Mouse (Mus musculus) intestine, embryonic 14.5 days (tissue): Measurements from ENCODE around the gene Stx12. TPM values are rescaled to one million over a fixed set of nuclear protein-coding genes. Genes with fewer than 3 reads are reported as not detected.
"Not testable (repeated sequence)": the region's sequence is repeated elsewhere in the genome, so short reads cannot be mapped to it uniquely, and the experiment has no call there.

Source experiments
- ATAC-seq: fragments of 200-750 bp; cut with Nextera tagmentation; replicated peaks from 2 replicates; pipeline ENCODE4 v1.8.0; 2017; ENCODE audit warnings: low read depth, moderate number of reproducible peaks, moderate TSS enrichment, moderate library complexity; ENCODE audit not compliant: low FRiP score, low TSS enrichment
- DNase-seq: peaks from one replicate; pipeline ENCODE4 v3.0.0-alpha.2; 2018; ENCODE audit warnings: low spot score
- H3K27ac ChIP-seq: fragments of 300-500 bp; sonication (generic); 2 replicates; pipeline ENCODE4 v1.5.1; 2014; ENCODE audit warnings: low read depth, mild to moderate bottlenecking, control low read depth
- H3K27me3 ChIP-seq: fragments of 300-500 bp; sonication (generic); replicated peaks from 2 replicates; pipeline ENCODE4 v1.6.1; 2014; ENCODE audit warnings: low read length, control low read depth; ENCODE audit not compliant: control insufficient read depth, insufficient read depth
- H3K36me3 ChIP-seq: fragments of 300-500 bp; sonication (generic); 2 replicates; pipeline ENCODE4 v1.6.1; 2014; ENCODE audit warnings: low read length, control low read depth; ENCODE audit not compliant: control insufficient read depth, insufficient read depth
- H3K4me1 ChIP-seq: fragments of 300-500 bp; sonication (generic); replicated peaks from 2 replicates; pipeline ENCODE4 v1.6.1; 2014; ENCODE audit warnings: low read length, control low read depth, mixed read lengths; ENCODE audit not compliant: control insufficient read depth, insufficient read depth
- H3K4me2 ChIP-seq: fragments of 300-500 bp; sonication (generic); 2 replicates; pipeline ENCODE4 v1.6.1; 2014; ENCODE audit warnings: low read length
- H3K4me3 ChIP-seq: fragments of 300-500 bp; sonication (generic); 2 replicates; pipeline ENCODE4 v1.5.1; 2014; ENCODE audit warnings: low read depth, low read length, control low read depth, mixed read lengths
- H3K9ac ChIP-seq: fragments of 300-500 bp; sonication (generic); 2 replicates; pipeline ENCODE4 v1.6.1; 2014; ENCODE audit warnings: mild to moderate bottlenecking, low read length
- H3K9me3 ChIP-seq: fragments of 300-500 bp; sonication (generic); 2 replicates; pipeline ENCODE4 v1.6.1; 2016; ENCODE audit warnings: low read length, control low read depth; ENCODE audit not compliant: control insufficient read depth
- WGBS: fragments of 180-500 bp; shearing (Covaris S2); extraction: QIAGEN DNeasy Blood & Tissue Kit; methylation state at CpG from one replicate; pipeline ENCODE4 v1.1.7; 2014; 5-methylcytosine and 5-hydroxymethylcytosine counted together
- polyA plus RNA-seq: library from polyadenylated mRNA; unstranded; fragments of >200 nt; fragmentation: Nextera tagmentation; extraction: Ambion mirVana; gene quantifications from 2 replicates; pipeline ENCODE4 v1.2.1, GENCODE M21; 2014

Gene Stx12
- 58.1 and 63.4 TPM in 2 replicates for polyA plus RNA-seq

- peak within 1 kb of the TSS; percentile 99 for H3K4me3 ChIP-seq
- ATAC-seq, result peak; percentile 93
- peak within 1 kb of the TSS; percentile 72 for H3K27ac ChIP-seq
- peaks cover 12% of the 10 kb centered on the region; the same call in 1 of the 2 replicates for H3K4me1 ChIP-seq
- H3K36me3 ChIP-seq, result peaks cover 14% of the 10 kb centered on the region
- H3K9ac ChIP-seq, result peak within 1 kb of the TSS; percentile 90
- H3K27me3 ChIP-seq, result no peaks in the 10 kb centered on the region
- under 1% methylated on average over 72 of the region's 72 CpGs for WGBS
- H3K4me2 ChIP-seq, result peak within 1 kb of the TSS; percentile 91
- no peaks in the 10 kb centered on the region for H3K9me3 ChIP-seq
- DNase-seq, result peak; percentile 91
Observed at GRCm38 (mm10) chr4:132884064-132884843, at the start of gene Stx12. TSS of gene Stx12 (minus strand) at chr4:132884509.

- Histone ChIP-seq H3K27me3 (no peaks in the 10 kb centered on the region), H3K4me3 (no peak overlapping the region), H3K4me2 (no peak overlapping the region), H3K36me3 (no peaks in the 10 kb centered on the region), H3K9ac (no peak overlapping the region), H3K9me3 (no peaks in the 10 kb centered on the region), H3K4me1 (peaks cover 6% of the 10 kb centered on the region; the same call in 1 of the 2 replicates), H3K27ac (no peak overlapping the region)
- WGBS, result 81% methylated on average over 4 of the region's 4 CpGs
- ATAC-seq, result no peak
- no peak for DNase-seq
Observed at GRCm38 (mm10) chr4:132932752-132933404, 48.6 kb upstream of the Stx12 start.

- Histone ChIP-seq H3K4me3 (no peak overlapping the region), H3K4me2 (no peak overlapping the region), H3K36me3 (no peaks in the 10 kb centered on the region), H3K9me3 (no peaks in the 10 kb centered on the region), H3K4me1 (peaks cover 6% of the 10 kb centered on the region; the same call in 1 of the 2 replicates), H3K27ac (no peak overlapping the region), H3K27me3 (no peaks in the 10 kb centered on the region), H3K9ac (no peak overlapping the region)
- no peak for ATAC-seq
- no peak for DNase-seq
- 12% methylated on average over 8 of the region's 8 CpGs for WGBS
Observed at GRCm38 (mm10) chr4:132930784-132931183, 46.5 kb upstream of the Stx12 start.

- H3K27ac ChIP-seq, ATAC-seq: not testable (repeated sequence)
- WGBS, result 48% methylated on average over 2 of the region's 2 CpGs
Observed at GRCm38 (mm10) chr4:132926520-132926919, 42.2 kb upstream of the Stx12 start.

GRCm38 (mm10) chr4:132922558-132923008, 38.3 kb upstream of the Stx12 start, which contains the start of gene Fam76a:
TSS of gene Fam76a (minus strand) at chr4:132922558.
- peak within 1 kb of the TSS; percentile 80 for H3K27ac ChIP-seq
- no peaks in the 10 kb centered on the region for H3K9me3 ChIP-seq
- peak within 1 kb of the TSS; percentile 72 for H3K4me2 ChIP-seq
- ATAC-seq, result peak; percentile 98
- H3K4me3 ChIP-seq, result peak within 1 kb of the TSS; percentile 87
- peak; percentile 99 for DNase-seq
- peaks cover 10% of the 10 kb centered on the region for H3K36me3 ChIP-seq
- no peaks in the 10 kb centered on the region for H3K27me3 ChIP-seq
- 1% methylated on average over 44 of the region's 53 CpGs for WGBS
- H3K4me1 ChIP-seq, result peaks cover 12% of the 10 kb centered on the region; the same call in 1 of the 2 replicates
- peak within 1 kb of the TSS; percentile 85 for H3K9ac ChIP-seq

More at GRCm38 (mm10) chr4:132926520-132926919, 42.2 kb upstream of the Stx12 start:
- not testable (repeated sequence) for H3K4me2 ChIP-seq, H3K9me3 ChIP-seq, H3K9ac ChIP-seq, H3K4me3 ChIP-seq, H3K4me1 ChIP-seq, H3K36me3 ChIP-seq, DNase-seq, H3K27me3 ChIP-seq

- DNase-seq, result no peak
Observed at GRCm38 (mm10) chr4:132922061-132922530, 37.8 kb upstream of the Stx12 start.

GRCm38 (mm10) chr4:132921488-132921887, 37.2 kb upstream of the Stx12 start:
- WGBS, result 36% methylated on average over 12 of the region's 12 CpGs
- no peak for ATAC-seq
- Histone ChIP-seq H3K4me2 (peak overlapping the region; percentile 72), H3K9me3 (no peaks in the 10 kb centered on the region), H3K9ac (peak overlapping the region; percentile 85), H3K27ac (no peak overlapping the region), H3K4me3 (peak overlapping the region; percentile 87), H3K4me1 (peaks cover 12% of the 10 kb centered on the region; the same call in 1 of the 2 replicates), H3K27me3 (no peaks in the 10 kb centered on the region), H3K36me3 (peaks cover 21% of the 10 kb centered on the region)
- no peak for DNase-seq

More at GRCm38 (mm10) chr4:132922061-132922530, 37.8 kb upstream of the Stx12 start:
- Histone ChIP-seq H3K27ac (peak overlapping the region; percentile 80), H3K27me3 (no peaks in the 10 kb centered on the region), H3K36me3 (peaks cover 15% of the 10 kb centered on the region), H3K9me3 (no peaks in the 10 kb centered on the region), H3K4me3 (peak overlapping the region; percentile 87), H3K4me1 (peaks cover 12% of the 10 kb centered on the region; the same call in 1 of the 2 replicates), H3K4me2 (peak overlapping the region; percentile 72), H3K9ac (peak overlapping the region; percentile 85)
- ATAC-seq, result peak; percentile 64
- WGBS, result under 1% methylated on average over 47 of the region's 50 CpGs

GRCm38 (mm10) chr4:132920171-132920570, 35.9 kb upstream of the Stx12 start:
- ATAC-seq (no peak), DNase-seq (no peak)
- Histone ChIP-seq H3K4me1 (peaks cover 12% of the 10 kb centered on the region; the same call in 1 of the 2 replicates), H3K27ac (no peak overlapping the region), H3K4me3 (no peak overlapping the region), H3K9me3 (no peaks in the 10 kb centered on the region), H3K27me3 (no peaks in the 10 kb centered on the region), H3K9ac (no peak overlapping the region), H3K36me3 (peaks cover 33% of the 10 kb centered on the region), H3K4me2 (no peak overlapping the region)
- 87% methylated on average over 4 of the region's 4 CpGs for WGBS
